Mouse (Mus musculus): ENCODE results near the gene Kcnb1.

The Kcnb1 gene

DNA sequence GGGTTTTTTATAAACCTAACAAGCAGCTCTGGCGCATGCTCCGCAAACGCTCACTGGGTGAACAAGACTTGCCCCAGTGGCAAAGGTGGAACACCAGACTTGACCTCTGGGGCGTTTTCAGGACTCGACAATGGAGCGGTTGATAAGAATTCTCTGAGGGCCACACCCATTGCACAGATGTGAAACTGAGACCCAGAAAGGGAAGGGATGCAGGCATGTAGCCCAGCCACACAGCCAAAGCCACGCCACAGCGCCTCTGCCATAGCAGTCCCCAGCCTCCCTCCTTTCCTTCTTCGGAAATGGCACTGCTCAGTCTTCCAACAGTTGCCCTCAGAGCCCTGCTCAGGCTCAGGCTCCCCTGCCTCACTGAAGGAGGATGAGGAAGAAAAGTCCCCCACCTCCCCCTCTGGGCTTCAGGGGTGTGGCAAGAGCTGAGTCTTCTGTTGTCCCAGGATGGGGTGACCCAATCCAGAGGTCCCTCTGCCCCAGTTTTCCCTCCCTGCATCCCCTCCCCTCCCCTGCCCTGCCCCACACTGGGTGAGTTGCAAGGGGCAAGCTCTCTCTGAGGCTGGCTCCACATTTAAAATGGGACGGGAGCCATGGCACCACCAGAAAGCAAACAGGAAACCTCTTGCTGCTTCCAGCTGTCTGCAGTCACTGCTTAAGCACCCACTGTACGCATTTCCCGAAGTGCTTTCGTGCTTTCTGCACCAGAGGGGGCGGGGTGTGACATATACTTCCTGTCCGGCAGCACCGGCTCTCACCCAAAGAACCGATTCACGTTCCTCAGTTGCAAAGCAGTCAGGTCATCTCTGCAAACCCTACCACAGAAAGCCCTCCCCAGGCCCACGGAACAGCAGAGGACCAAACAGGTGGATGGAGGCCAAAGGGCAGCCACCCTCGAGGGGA lies 61.0 kb downstream of the Kcnb1 start:
- DNase-seq (ENCODE audit: low read depth, low spot score) = peak; percentile 72

DNA sequence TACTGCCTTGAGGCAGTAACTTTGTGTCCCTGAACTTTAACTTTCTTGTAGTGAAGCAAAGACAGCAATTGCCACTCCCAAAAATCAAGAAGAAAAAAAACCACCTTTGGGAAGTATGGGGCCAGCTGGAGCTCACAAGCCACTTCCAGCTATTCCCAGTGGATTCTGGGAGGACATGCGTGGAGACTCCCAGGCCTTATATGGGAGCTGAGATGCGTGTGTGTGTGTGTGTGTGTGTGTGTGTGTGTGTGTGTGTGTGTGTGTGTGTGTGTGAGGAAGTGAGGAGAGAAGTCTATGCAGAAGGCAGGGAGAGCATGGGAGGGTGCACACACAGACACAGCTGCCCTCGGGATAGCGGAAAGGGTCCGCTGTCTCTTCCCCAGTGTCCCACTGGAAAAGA lies 62.6 kb downstream of the Kcnb1 start:
- no peak for DNase-seq (ENCODE audit: low read depth, low spot score)

DNA sequence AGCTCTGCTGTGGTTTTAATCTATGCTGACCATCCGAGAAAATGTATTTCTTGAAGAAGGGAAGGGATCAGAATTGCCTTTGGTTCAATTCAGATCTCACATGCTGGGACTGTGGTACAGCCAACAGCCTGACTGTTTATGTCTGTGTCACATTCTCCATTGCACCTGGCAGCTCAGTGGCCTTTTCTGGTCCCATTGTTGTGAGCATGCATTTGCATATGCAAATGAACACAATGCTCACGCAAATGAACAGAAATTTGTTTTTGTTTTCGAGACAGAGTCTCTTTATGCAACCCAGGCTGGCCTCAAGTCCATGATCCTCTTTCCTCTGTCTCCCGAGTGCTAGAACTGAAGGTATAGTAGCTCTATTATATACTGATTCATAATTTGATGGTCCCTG lies 64.2 kb downstream of the Kcnb1 start:
- DNase-seq (ENCODE audit: low read depth, low spot score) = peak; percentile 30

DNA sequence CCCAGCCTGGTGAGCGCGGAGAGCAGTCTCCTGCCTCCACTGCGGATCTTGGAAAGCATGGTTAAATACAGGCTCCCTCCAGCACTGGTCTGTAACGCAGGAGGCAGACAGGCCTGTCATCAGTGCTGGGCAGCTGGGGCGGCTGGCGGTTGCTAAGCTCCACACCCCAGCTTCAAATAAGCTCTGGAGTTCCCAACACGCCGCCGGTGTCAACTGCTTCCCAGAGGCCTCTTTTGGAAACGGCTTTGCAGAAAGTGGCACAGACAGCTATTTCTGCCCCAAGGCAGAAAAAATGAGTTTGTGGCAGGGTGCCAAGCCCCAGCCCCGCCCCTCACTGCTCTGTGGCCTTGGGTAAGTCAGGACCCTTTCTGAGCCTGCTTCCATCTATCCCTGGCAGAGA lies 66.0 kb downstream of the Kcnb1 start:
- no peak for DNase-seq (ENCODE audit: low read depth, low spot score)

DNA sequence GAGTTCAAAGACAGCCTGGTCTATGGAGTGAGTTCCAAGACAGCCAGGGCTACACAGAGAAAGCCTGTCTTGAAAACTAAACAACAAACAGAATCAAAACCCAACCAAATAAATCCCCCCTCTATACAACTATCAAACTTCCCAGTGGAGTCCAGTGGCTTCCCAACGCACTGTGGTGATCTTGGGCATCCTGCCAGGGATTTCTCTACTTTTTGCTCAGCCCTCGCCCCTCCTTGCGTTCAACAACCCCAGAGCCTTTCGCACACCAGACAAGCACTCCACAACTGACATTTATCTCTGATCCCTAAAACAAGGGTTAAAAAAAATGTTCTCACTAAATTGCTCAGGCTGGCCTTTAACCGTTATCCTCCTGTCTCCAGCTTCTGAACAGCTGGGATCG lies 67.2 kb downstream of the Kcnb1 start:
- no peak for DNase-seq (ENCODE audit: low read depth, low spot score)

DNA sequence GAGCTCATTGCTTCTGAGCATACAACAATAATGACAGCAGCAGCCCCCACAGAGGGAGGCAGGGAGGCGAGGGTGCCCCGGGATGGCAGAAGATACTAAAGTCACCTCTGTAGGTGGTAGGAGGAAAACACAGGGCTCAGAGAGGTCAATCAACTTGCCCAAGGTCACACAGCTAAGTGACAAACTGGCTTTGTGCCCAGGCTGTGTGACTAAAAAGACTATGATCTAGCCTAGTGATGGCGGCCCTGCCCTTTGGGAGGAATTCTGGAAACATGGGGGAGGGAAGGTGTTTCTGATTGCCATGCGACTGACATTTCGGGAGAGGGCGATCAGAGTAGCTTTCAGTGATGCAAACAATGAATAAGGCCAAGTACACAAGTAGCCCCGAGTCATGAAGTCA lies 68.0 kb downstream of the Kcnb1 start:
- no peak for DNase-seq (ENCODE audit: low read depth, low spot score)

DNA sequence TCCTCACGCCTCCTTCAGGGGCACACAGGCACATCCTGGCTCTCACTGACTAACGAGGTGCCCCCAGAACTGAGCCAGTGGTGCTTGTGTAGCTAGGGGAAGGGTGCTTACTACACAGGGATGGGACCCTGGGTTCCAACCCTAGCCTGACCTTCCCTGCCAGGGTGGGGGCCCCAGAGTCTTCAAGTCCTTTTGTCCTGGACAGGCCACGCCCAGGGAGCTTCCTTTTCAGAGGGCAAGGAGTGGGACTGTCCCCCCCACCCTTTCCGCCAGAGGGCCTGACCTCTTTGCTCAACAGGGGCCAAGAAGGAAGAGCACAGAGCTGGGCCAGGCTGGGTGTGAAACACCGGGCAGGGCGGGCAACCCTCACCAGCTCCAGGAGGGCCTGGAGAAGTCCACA lies 68.7 kb downstream of the Kcnb1 start:
- DNase-seq (ENCODE audit: low read depth, low spot score) = no peak

DNA sequence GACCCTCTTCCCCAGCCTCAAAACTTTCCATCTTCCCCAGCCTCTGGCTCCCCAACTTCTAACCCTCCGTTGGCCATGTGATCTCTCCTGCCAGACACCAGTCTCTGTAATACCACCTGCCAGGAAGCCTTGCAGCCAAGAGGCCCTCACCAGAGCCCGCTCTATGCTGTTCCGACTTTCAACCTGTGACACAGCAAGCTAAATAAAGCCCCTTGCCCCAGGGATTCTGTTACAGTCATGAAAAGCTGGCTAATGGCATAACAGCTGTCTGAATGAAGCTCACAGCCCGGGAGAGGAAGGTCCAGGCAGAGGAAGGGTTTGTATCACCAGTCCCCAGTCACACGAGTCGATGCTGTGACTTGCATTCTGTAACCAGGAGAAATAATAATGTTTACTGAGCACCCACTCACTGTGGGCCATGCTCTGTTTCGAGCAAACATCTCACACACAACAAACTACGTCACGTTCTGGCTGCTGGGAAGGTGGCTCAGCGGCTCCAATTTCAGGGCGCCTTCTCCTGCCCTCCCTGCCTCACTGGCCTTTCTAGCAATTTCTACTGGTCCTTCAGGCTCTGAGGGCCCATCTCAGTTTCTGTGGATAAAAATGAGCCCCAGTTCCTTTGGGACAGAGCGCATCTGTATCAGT lies 69.6 kb downstream of the Kcnb1 start:
- no peak for DNase-seq (ENCODE audit: low read depth, low spot score)

DNA sequence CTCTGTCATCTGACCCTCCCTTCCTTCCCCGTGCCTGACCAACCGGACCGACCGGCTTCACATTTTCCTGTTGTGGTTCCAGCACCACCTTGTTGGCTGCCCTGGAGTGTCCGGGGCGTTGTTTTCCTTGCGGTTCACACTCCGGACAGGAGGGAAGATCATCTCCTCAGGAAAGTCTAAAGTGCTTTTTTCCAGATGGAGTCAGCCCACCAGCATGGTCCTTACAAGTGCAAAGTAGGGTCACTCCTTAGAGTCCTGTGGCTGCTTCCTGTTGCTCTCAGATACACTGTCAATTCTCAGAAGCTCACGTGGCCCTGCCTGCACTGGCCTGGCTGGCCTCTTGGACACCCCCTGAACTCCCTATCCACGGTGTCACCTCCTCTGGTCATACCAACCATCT lies 71.9 kb downstream of the Kcnb1 start:
- no peak for DNase-seq (ENCODE audit: low read depth, low spot score)

DNA sequence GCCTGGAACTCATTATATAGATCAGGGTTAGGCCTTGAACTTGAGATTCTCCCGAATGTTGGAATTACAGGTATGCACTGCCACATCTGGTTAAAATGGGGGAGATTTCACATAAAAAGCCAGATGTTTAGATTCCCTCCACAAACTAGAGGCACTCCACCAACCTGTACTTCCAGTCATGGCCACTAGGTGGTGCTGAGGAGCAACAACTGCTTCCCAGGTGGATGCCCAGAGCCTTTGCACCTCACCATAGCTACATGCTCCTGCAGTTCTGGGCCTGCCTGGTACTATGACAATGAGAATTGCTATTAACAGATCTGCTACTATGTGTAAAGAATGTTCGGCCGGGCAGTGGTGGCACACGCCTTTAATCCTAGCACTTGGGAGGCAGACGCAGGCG lies 77.2 kb downstream of the Kcnb1 start:
- peak; percentile 80 for DNase-seq (ENCODE audit: low read depth, low spot score)

DNA sequence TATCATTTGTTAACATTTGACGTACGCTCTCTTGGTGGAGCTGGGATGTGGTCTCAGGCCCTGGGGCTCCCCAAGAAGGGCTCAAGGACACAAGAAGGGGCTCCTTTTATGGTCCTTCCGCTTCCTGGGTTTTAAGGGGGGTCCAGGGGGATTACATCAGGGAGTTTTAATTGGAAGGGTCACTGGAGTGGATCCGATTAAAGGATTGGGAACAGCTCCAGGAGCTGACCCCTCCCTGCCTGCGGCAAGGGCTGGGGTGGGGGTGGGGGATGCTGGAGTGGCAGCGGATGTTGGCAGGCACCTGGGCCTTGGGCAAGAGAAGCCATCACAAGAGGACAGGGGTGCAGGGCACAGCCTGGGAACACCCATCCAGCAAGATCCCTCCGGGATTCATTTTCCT lies 77.7 kb downstream of the Kcnb1 start:
- DNase-seq (ENCODE audit: low read depth, low spot score) = no peak

DNA sequence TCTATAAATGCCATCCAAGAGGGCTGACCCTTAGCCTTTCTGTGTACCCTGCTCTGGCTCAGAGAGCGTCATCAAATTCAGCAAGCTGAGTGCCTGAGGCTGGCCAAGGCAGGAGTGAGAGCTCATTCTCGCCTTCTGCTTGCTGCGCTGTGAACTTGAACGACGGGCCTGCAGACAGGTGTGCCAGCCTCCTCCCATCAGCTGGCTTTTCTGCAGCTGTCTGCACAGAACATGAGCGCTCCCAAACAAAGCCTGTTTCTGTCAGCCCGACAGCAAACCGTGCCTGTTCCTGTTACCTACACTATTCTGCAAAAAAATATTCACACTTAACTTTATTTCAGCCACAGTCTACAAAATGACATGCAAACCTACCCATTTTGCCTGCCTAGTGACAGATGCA lies 80.4 kb downstream of the Kcnb1 start:
- no peak for DNase-seq (ENCODE audit: low read depth, low spot score)

DNA sequence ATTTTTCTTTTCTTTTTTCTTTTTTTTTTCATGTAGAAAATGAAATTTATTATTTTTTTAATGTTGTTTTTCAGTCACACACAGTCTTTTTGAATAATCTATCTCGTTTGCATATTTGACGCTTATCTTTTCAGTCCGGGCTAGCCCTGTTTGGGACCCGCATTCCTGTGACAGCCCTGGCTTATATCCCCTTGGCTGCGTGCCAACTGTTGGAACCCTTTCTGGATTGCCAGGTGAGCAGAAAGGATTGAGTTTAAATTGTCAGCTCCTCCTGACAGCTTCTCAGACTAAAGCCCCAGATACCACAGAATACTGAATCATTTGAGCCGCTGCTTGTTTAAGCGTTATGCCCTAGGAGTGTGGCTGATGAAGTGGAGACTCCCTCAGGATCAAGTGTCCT lies 86.4 kb downstream of the Kcnb1 start:
- DNase-seq (ENCODE audit: low read depth, low spot score) = no peak

DNA sequence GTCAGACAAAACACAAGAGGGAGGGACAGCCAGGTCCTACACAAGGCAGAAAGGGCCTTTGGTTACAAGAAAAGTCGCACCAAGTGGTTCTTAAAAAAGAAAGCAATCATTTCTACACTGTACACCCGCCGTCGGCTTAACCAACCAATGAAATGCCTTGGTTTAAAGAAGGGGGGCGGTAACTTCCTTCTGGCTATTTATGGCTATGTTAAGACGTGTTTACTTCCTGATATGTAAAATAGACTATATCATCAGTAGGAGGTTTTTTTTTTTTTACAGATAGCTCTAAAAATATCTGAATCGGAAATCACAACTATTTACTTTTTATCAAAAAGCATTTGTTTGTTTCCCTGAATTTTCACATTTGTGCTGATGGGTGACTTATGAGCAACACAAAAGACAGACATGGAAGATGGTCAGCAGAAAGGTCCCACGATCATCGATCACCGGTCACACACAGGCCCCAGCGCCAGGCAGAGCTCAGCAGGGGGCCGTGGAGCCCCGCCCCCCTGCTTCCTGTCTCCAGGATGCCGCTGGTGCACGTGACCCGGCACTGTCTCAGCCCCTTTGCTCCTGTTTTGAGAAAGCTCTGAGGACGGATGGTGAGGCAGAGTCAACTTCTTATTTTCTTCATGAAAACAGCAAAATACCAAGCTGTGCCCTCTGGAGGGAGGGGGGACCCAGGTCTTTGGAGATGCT lies 88.1 kb downstream of the Kcnb1 start:
- peak; percentile 93 for DNase-seq (ENCODE audit: low read depth, low spot score)

DNA sequence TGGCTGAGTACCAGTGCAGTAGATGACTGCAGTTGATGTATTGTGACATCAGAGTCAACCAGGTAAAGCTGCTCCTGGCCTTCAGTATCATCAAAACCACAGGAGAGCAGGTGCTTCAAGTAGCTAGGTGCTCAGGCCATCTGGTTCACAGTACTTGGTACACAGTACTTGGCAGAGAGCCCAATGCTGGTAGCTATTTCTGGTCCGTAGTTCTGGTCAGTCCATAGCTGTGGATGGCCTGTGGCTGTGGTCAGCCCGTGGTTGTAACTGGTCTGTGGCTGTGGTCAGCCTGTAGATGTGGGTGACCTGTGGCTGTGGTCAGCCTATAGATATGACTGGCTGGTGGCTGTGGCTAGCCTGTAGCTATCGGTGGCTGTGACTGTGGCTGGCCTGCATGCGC lies 95.3 kb downstream of the Kcnb1 start:
- DNase-seq (ENCODE audit: low read depth, low spot score) = no peak

DNA sequence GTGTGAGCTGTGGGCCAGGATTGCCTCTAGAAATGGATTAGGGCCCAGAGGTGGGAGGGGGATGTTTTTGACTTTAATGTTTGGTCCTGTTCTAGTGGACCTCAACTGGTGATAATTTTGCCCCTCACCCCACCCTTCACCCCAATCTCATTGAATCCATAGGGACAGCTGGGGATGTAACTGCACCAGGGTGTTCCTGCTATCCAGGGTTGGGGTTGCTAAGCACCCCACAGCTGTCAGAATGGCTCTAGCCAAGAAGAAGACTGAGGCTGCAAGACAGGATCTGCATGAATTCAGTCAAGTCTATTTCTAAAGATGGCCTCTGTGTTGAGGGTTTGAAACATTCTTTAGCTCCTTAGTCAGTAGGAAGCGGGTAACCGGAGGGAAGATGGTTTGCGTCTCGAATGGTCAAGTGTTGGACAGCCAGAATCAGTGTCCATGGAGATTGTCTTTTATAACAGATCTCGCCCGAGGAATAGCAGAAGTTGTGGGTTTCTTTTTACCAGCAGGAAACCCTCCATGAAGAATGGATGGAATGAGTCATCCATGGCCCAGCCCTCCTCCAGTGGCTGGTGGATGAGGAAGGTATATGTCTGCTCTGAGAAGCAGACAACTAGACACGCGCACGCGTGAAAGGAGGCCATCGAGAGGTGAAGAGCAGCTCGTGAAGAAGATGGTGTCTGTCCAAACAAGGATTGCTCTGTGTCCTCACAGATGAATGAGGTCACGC lies 96.6 kb downstream of the Kcnb1 start:
- no peak for DNase-seq (ENCODE audit: low read depth, low spot score)

DNA sequence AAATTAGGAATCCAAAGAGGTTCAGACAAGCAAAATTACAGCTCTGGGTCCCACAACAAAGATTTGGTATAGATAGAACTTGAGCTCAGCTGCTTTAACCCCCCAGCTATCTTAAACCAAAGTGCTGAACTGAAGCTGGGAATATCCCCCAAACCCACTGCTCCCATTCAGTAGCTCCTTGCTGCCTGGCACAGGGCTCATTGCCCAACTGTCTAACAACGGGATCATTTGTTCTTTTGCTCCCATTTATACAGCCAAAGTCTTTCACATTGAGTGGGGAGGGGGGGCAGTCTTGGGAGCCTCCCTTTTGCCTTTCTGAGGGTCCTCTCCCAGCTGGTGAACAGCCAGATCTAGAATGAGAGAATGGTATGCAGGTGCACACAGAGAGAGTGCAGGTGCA lies 99.7 kb downstream of the Kcnb1 start:
- no peak for DNase-seq (ENCODE audit: low read depth, low spot score)

DNA sequence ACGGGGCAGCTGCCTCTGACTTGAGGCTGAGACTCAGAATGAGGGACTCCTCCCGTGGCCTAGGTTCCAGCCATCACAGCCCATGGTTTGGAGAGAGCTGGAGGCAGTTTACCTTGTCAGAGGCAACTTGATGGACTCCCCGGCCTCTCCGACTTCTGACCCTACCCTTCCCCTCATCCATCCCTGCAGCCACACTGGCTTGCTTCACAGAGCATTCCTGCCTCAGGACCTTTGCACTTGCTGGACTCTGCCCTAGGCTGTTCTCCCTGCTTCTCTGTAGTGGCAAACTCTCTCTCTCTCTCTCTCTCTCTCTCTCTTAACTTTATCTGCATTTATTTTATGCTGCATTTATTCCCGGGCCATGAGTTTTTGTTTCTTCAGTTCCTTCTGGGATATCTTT lies 103.1 kb downstream of the Kcnb1 start:
- no peak for DNase-seq (ENCODE audit: low read depth, low spot score)

DNA sequence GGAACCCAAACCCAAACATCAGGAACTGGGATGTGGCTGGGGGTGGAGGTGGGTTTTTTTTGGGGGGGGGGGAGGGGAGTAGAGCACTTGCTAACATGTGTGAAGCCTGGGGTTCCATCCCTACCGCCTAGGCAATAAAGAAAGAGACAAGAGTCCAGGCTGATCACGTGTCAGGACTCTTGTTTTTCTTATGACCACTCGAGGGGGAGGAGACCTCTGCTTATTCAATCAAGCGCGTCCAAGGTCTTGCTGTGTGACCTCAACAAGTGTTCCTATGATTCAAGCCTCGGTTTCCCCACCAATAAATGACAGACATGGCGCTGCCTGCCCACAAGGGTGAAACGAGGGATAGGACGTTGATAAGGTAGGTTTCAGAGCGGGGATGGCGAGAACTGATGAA lies 103.9 kb downstream of the Kcnb1 start:
- DNase-seq (ENCODE audit: low read depth, low spot score) = no peak

DNA sequence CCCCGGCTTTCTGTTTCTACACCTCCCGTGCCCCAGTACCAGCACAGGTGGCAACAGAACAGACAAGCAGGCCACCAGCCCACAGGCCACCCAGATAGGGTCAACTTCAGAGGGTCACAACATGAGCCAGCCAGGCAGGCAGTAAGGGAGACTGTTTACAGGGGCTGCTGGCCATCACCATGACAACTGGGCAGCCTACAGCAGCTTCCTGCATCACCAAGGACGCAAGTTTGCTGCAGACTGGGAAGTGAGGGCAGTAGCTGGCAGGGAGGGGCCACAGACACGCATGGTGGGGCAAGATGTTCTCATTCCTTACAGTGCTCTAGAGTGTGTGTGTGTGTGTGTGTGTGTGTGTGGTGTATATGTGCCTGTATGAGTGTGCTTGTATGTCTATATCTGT lies 108.3 kb downstream of the Kcnb1 start:
- DNase-seq (ENCODE audit: low read depth, low spot score) = no peak

DNA sequence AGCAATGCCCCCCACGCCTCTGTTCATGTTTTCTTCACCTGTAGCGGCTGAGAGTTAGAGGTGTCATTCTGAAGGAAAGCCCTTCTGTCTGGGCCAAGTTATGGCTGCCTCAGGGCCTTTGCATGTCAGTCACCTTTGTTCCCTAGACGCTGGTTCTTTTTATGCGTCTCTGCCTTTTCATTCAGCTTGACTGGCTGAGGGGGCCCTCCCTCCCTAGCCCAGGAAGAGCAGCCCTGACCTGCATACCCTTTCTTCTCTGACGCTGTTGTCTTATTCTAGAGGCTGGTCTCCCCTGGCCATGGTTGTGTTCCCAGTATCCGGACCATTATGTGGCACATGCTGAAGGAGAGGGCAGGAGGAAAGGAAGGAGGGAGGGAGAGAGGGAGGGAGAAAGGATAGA lies 108.8 kb downstream of the Kcnb1 start:
- no peak for DNase-seq (ENCODE audit: low read depth, low spot score)

DNA sequence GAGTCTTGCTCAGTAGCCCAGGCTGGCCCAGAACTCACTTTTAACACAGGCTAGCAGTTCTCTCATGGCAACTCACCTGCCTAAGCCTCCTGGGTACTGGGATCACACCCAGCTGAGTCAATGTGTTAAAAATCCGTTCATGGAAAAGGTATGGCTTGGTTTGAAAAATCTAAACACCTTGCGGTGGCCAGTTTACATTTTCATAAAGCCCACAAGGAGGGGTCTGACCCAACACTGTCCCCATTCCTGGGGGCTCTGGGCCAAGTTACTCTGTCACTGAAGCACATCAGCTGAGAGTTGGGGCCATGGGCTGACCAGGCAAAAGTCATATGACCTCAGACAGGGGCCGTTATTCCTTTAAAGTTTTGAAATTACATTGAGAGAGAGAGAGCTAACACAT lies 109.6 kb downstream of the Kcnb1 start:
- no peak for DNase-seq (ENCODE audit: low read depth, low spot score)
